In genomic region chr19:8899079-8899478, GRCm38 (mm10) we compare ENCODE assay signal across 9 mouse cellular contexts. TPM values are rescaled to one million over a fixed set of nuclear protein-coding genes. Genes with fewer than 3 reads are reported as not detected.
DNase-seq lines count a peak whose midpoint lies in the region; ATAC-seq and TF ChIP-seq lines count a peak whose summit lies in the region.
"Had no signal": no experiment of that assay in that cellular context is flagged by ENCODE, and none has a peak within 500 bp of the region (broad histone marks: within the 10 kb centered on the region; RNA-seq: fewer than 3 reads in every experiment).

No protein-coding gene starts in this region.

- no peak for TF ChIP-seq POLR2A in heart, adult 2 months (IDR thresholded peaks at IDR 0.05; ENCODE audit: insufficient read depth, low read depth, low read length)

- H3K4me3 ChIP-seq in heart, adult 2 months: peak overlapping the region; percentile 83
- peak overlapping the region; percentile 96 to 100; a peak in 3 of 4 replicates for H3K4me3 ChIP-seq in ES-E14 (ENCODE audit: insufficient read depth in 1 of 2, low read depth in 1 of 2, low read length in 2 of 2, poor library complexity in 1 of 2, severe bottlenecking in 1 of 2)
- H3K4me3 ChIP-seq in hindbrain, embryonic 11.5 days (ENCODE audit: low read depth, low read length): peak overlapping the region; percentile 99
- H3K4me3 ChIP-seq in liver, embryonic 15.5 days (replicated peaks): peak overlapping the region; percentile 86

- ATAC-seq in hindbrain, embryonic 11.5 days (ENCODE audit: low FRiP score): no peak
- ATAC-seq in liver, embryonic 15.5 days (ENCODE audit: insufficient read depth): no peak

- no peak overlapping the region for H3K9ac ChIP-seq in heart, adult 2 months (ENCODE audit: low read depth, low read length)
- peak overlapping the region; percentile 91; the same call in 1 of the 2 replicates for H3K9ac ChIP-seq in ES-E14 (ENCODE audit: insufficient read depth, low read depth, low read length, poor library complexity, severe bottlenecking)
- H3K9ac ChIP-seq in hindbrain, embryonic 11.5 days (ENCODE audit: low read depth, low read length): peak overlapping the region; percentile 97
- peak overlapping the region; percentile 91 for H3K9ac ChIP-seq in liver, embryonic 15.5 days

- no peaks in the 10 kb centered on the region for H3K27me3 ChIP-seq in heart, adult 2 months (ENCODE audit: control insufficient read depth, insufficient read depth, low read length)
- no peaks in the 10 kb centered on the region for H3K27me3 ChIP-seq in hindbrain, embryonic 11.5 days (ENCODE audit: control insufficient read depth, insufficient read depth, low read length)
- no peaks in the 10 kb centered on the region for H3K27me3 ChIP-seq in liver, embryonic 15.5 days

- no peaks in the 10 kb centered on the region for H3K9me3 ChIP-seq in ES-E14 (ENCODE audit: control insufficient read depth, insufficient read depth, low read depth, low read length)
- H3K9me3 ChIP-seq in hindbrain, embryonic 11.5 days (ENCODE audit: control insufficient read depth, low read length): no peaks in the 10 kb centered on the region
- H3K9me3 ChIP-seq in liver, embryonic 15.5 days (replicated peaks): no peaks in the 10 kb centered on the region

- intact Hi-C loops in heart, adult 2 months (cut with DNase I): loop anchor here (2.0 to 5.0 kb wide), 3 partner anchors 22 to 77 kb away; partner anchors contain the start of genes B3gat3, Hnrnpul2 and Tut1
- intact Hi-C loops in heart, postnatal 36 days (cut with DNase I): loop anchor here (2.0 kb wide), 1 partner anchor 22 kb away; the partner anchor contains the start of gene B3gat3

- peak overlapping the region; percentile 70 for H3K4me2 ChIP-seq in hindbrain, embryonic 11.5 days (replicated peaks; ENCODE audit: low read depth, low read length)
- peak overlapping the region; percentile 81 for H3K4me2 ChIP-seq in liver, embryonic 15.5 days

- no peak for DNase-seq in heart, adult 2 months
- DNase-seq in heart, postnatal 36 days: no peak
- no peak for DNase-seq in ES-E14 (ENCODE audit: low read depth, low spot score)
- no peak for DNase-seq in hindbrain, embryonic 11.5 days (ENCODE audit: low spot score)
- DNase-seq in c-Kit-positive CD71-positive TER-119-positive erythroid progenitor cells, embryonic 14.5 days (ENCODE audit: low spot score): no peak
- no peak for DNase-seq in urinary bladder, postnatal 4 days (ENCODE audit: low spot score in 2 of 2)
- no peak for DNase-seq in right cerebral cortex, adult 2 months (ENCODE audit: low spot score in 2 of 2)
- DNase-seq: layer of hippocampus, adult 9-11 months had no signal

- H3K79me2 ChIP-seq in heart, adult 2 months (replicated peaks; ENCODE audit: control insufficient read depth, insufficient read depth, low read length): no peaks in the 10 kb centered on the region

- in situ Hi-C loops in ES-E14 (cut with MboI; ENCODE audit: low sequenced_read_pairs in 2 of 2, unreplicated experiment in 2 of 2): no loop called here

- peaks cover 5% of the 10 kb centered on the region for H3K36me3 ChIP-seq in heart, adult 2 months (ENCODE audit: control insufficient read depth, insufficient read depth, low read length)
- peaks cover 25% of the 10 kb centered on the region for H3K36me3 ChIP-seq in ES-E14 (ENCODE audit: control insufficient read depth, insufficient read depth, low read length, poor library complexity, severe bottlenecking)
- no peaks in the 10 kb centered on the region for H3K36me3 ChIP-seq in hindbrain, embryonic 11.5 days (ENCODE audit: control insufficient read depth, insufficient read depth, low read length)
- peaks cover 58% of the 10 kb centered on the region for H3K36me3 ChIP-seq in liver, embryonic 15.5 days (replicated peaks)

- WGBS in heart, adult 2 months: 16% methylated on average over 3 of the region's 3 CpGs
- 75% methylated on average over 3 of the region's 3 CpGs for WGBS in hindbrain, embryonic 11.5 days
- WGBS in liver, embryonic 15.5 days (ENCODE audit: insufficient replicate concordance): 33% methylated on average over 3 of the region's 3 CpGs

- TF ChIP-seq EP300 in heart, adult 2 months (IDR thresholded peaks at IDR 0.05; ENCODE audit: insufficient read depth, low read depth, low read length): no peak

- peaks cover 1% of the 10 kb centered on the region; the same call in 1 of the 2 replicates for H3K4me1 ChIP-seq in heart, adult 2 months (ENCODE audit: control insufficient read depth, insufficient read depth, low read length)
- 0 out of 4 replicates have a peak, but pooled peaks cover 0 to 4% of the 10 kb centered on the region in 2 experiments for H3K4me1 ChIP-seq in ES-E14 (ENCODE audit: control insufficient read depth in 2 of 2, insufficient read depth in 2 of 2, low read length in 2 of 2, poor library complexity in 1 of 2)
- peaks cover 11% of the 10 kb centered on the region for H3K4me1 ChIP-seq in hindbrain, embryonic 11.5 days (replicated peaks; ENCODE audit: control insufficient read depth, insufficient read depth, low read length)
- H3K4me1 ChIP-seq in liver, embryonic 15.5 days (replicated peaks): peaks cover 56% of the 10 kb centered on the region

- H3K27ac ChIP-seq in heart, adult 2 months: no peak overlapping the region; the same call in 1 of the 2 replicates
- no peak overlapping the region for H3K27ac ChIP-seq in ES-E14 (ENCODE audit: insufficient read depth, low read depth, low read length, poor library complexity, severe bottlenecking)
- H3K27ac ChIP-seq in hindbrain, embryonic 11.5 days (ENCODE audit: low read depth, low read length): no peak overlapping the region
- H3K27ac ChIP-seq in liver, embryonic 15.5 days (replicated peaks): peak overlapping the region; percentile 31; the same call in 1 of the 2 replicates

- no peak for TF ChIP-seq CTCF in heart, adult 2 months (IDR thresholded peaks at IDR 0.05)

TF ChIP-seq in ES-E14, 5 proteins besides CTCF, POLR2A, EP300 and RAD21:
- TF ChIP-seq HCFC1 (IDR thresholded peaks at IDR 0.05; ENCODE audit: borderline replicate concordance, insufficient read depth, low read length) (no peak), MAFK (IDR thresholded peaks at IDR 0.05; ENCODE audit: insufficient read depth, low read depth, low read length) (no peak), CHD2 (IDR thresholded peaks at IDR 0.05; ENCODE audit: low read depth, low read length) (no peak), ZNF384 (IDR thresholded peaks at IDR 0.05; ENCODE audit: low read depth, low read length) (no peak), ZC3H11A (IDR thresholded peaks at IDR 0.05; ENCODE audit: borderline replicate concordance, low read depth, low read length) (no peak)

RNA-seq across cellular contexts. Expression of gene Ganab, which starts 1.2 kb away (rescaled TPM):
- total RNA-seq in heart, adult 2 months (2021): 10 to 100 TPM; 50.3 to 52.5 TPM
- 54.5 and 90.0 TPM in 2 replicates for polyA plus RNA-seq in heart, adult 2 months (2012; rRNA removed)
- 10 to 100 TPM; 48.5 to 52.2 TPM for total RNA-seq in heart, postnatal 36 days (2021)
- total RNA-seq in ES-E14 (2012; rRNA removed): 321 and 436 TPM in 2 replicates
- polyA plus RNA-seq in hindbrain, embryonic 11.5 days (2014; fragmentation: Nextera tagmentation; extraction: Ambion mirVana): 89.8 and 102 TPM in 2 replicates
- 44.8 and 49.6 TPM in 2 replicates for polyA plus RNA-seq in liver, embryonic 15.5 days (2015; fragmentation: Nextera tagmentation; extraction: Ambion mirVana)

RNA-seq across cellular contexts. Expression of gene Ints5, which starts 6.3 kb away (rescaled TPM):
- total RNA-seq in heart, adult 2 months (2021): 10 to 100 TPM; 10.6 to 12.6 TPM
- polyA plus RNA-seq in heart, adult 2 months (2012; rRNA removed): 10.8 and 13.5 TPM in 2 replicates
- total RNA-seq in heart, postnatal 36 days (2021): 10 to 100 TPM; 11.5 to 13.6 TPM
- 54.0 and 59.3 TPM in 2 replicates for total RNA-seq in ES-E14 (2012; rRNA removed)
- 26.1 and 32.1 TPM in 2 replicates for polyA plus RNA-seq in hindbrain, embryonic 11.5 days (2014; fragmentation: Nextera tagmentation; extraction: Ambion mirVana)
- polyA plus RNA-seq in liver, embryonic 15.5 days (2015; fragmentation: Nextera tagmentation; extraction: Ambion mirVana): 21.6 and 26.2 TPM in 2 replicates

RNA-seq across cellular contexts. Expression of gene Gm49416, which starts 10.4 kb away (rescaled TPM):
- total RNA-seq in heart, adult 2 months (2021): 1 to 10 TPM in 1 of 2 experiments, under 1 TPM in 1; 0.57 to 3.2 TPM
- 1.2 and 1.3 TPM in 2 replicates for polyA plus RNA-seq in heart, adult 2 months (2012; rRNA removed)
- total RNA-seq in heart, postnatal 36 days (2021): not detected
- total RNA-seq in ES-E14 (2012; rRNA removed): not detected in 2 replicates
- not detected in 2 replicates for polyA plus RNA-seq in hindbrain, embryonic 11.5 days (2014; fragmentation: Nextera tagmentation; extraction: Ambion mirVana)
- 0.29 TPM in 1 of 2 replicates, not detected in the other for polyA plus RNA-seq in liver, embryonic 15.5 days (2015; fragmentation: Nextera tagmentation; extraction: Ambion mirVana)

RNA-seq across cellular contexts. Expression of gene 1810009A15Rik, which starts 10.4 kb away (rescaled TPM):
- total RNA-seq in heart, adult 2 months (2021): 10 to 100 TPM; 15.6 to 21.0 TPM
- 10.1 and 10.5 TPM in 2 replicates for polyA plus RNA-seq in heart, adult 2 months (2012; rRNA removed)
- total RNA-seq in heart, postnatal 36 days (2021): 10 to 100 TPM; 18.7 to 20.4 TPM
- 146 and 214 TPM in 2 replicates for total RNA-seq in ES-E14 (2012; rRNA removed)
- polyA plus RNA-seq in hindbrain, embryonic 11.5 days (2014; fragmentation: Nextera tagmentation; extraction: Ambion mirVana): 107 and 112 TPM in 2 replicates
- polyA plus RNA-seq in liver, embryonic 15.5 days (2015; fragmentation: Nextera tagmentation; extraction: Ambion mirVana): 46.8 and 49.0 TPM in 2 replicates

RNA-seq across cellular contexts. Expression of gene Gm49403, which starts 15.3 kb away (rescaled TPM):
- not detected for total RNA-seq in heart, adult 2 months (2021)
- polyA plus RNA-seq in heart, adult 2 months (2012; rRNA removed): not detected in 2 replicates
- not detected for total RNA-seq in heart, postnatal 36 days (2021)
- total RNA-seq in ES-E14 (2012; rRNA removed): not detected in 2 replicates
- not detected in 2 replicates for polyA plus RNA-seq in hindbrain, embryonic 11.5 days (2014; fragmentation: Nextera tagmentation; extraction: Ambion mirVana)
- polyA plus RNA-seq in liver, embryonic 15.5 days (2015; fragmentation: Nextera tagmentation; extraction: Ambion mirVana): not detected in 2 replicates
